Mouse (Mus musculus): ENCODE data around the gene Gm9376. TPM values are rescaled to one million over a fixed set of nuclear protein-coding genes. Genes with fewer than 3 reads are reported as not detected.

The Gm9376 gene
- polyA plus RNA-seq, 1 experiment, result not detected

DNA sequence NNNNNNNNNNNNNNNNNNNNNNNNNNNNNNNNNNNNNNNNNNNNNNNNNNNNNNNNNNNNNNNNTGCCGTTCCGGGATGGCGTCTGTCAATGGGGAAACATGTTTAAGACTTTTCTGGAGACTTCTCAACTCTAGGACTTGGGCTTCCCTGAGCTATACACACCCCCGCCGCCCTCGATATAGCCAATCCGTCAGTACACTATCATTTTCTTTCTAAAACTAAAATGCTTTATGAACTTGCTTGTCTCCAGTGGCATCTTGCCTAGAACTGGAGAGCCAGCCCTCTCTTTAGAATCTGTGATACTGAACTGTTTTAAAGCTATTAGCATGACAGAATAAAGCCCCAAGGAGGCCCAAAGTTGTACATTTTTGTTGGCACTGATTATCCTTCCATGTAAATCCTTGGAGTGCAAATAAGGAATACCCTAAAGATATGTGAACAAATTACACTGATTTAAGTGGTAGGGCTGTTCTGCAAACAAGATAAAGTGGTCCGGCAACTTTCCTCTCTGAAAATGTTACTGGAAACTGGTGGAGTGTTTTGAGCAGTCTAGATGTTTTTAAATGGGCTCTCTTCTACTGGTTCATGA is 34.3 kb upstream of the Gm9376 start:
- H3K36me3 ChIP-seq (ENCODE audit: control insufficient read depth, insufficient read depth, low read length, poor library complexity, severe bottlenecking), result no peaks in the 10 kb centered on the region
- no peak overlapping the region for H3K4me3 ChIP-seq (ENCODE audit: low read depth, low read length)
- H3K27ac ChIP-seq (ENCODE audit: insufficient read depth, low read length), result no peak overlapping the region
- no peaks in the 10 kb centered on the region for H3K4me1 ChIP-seq (ENCODE audit: control insufficient read depth, insufficient read depth, low read length)
- H3K27me3 ChIP-seq (ENCODE audit: control insufficient read depth, insufficient read depth, low read length, poor library complexity, severe bottlenecking), result peaks cover 27% of the 10 kb centered on the region
- TF ChIP-seq POLR2A (IDR thresholded peaks at IDR 0.05; ENCODE audit: insufficient read depth, low read length), result no peak
- TF ChIP-seq EP300 (IDR thresholded peaks at IDR 0.05; ENCODE audit: insufficient read depth, low read depth, low read length), result no peak
- no peak for TF ChIP-seq CTCF (IDR thresholded peaks at IDR 0.05; ENCODE audit: low read depth, low read length)
- H3K9me3 ChIP-seq (replicated peaks; ENCODE audit: control insufficient read depth, insufficient read depth, low read length, poor library complexity, severe bottlenecking), result no peaks in the 10 kb centered on the region
- H3K9ac ChIP-seq (ENCODE audit: low read depth, poor library complexity, severe bottlenecking), result no peak overlapping the region

- no peak overlapping the region for H3K27ac ChIP-seq (ENCODE audit: insufficient read depth, low read length)
- H3K4me3 ChIP-seq (ENCODE audit: low read depth, low read length), result peak overlapping the region; percentile 44
- H3K9ac ChIP-seq (ENCODE audit: low read depth, poor library complexity, severe bottlenecking), result no peak overlapping the region
- TF ChIP-seq EP300 (IDR thresholded peaks at IDR 0.05; ENCODE audit: insufficient read depth, low read depth, low read length), result no peak
- no peak for TF ChIP-seq POLR2A (IDR thresholded peaks at IDR 0.05; ENCODE audit: insufficient read depth, low read length)
- no peak for TF ChIP-seq CTCF (IDR thresholded peaks at IDR 0.05; ENCODE audit: low read depth, low read length)
- no peaks in the 10 kb centered on the region for H3K9me3 ChIP-seq (replicated peaks; ENCODE audit: control insufficient read depth, insufficient read depth, low read length, poor library complexity, severe bottlenecking)
- H3K36me3 ChIP-seq (ENCODE audit: control insufficient read depth, insufficient read depth, low read length, poor library complexity, severe bottlenecking), result no peaks in the 10 kb centered on the region
- peaks cover 28% of the 10 kb centered on the region for H3K27me3 ChIP-seq (ENCODE audit: control insufficient read depth, insufficient read depth, low read length, poor library complexity, severe bottlenecking)
- no peaks in the 10 kb centered on the region for H3K4me1 ChIP-seq (ENCODE audit: control insufficient read depth, insufficient read depth, low read length)
These were observed 32.8 kb upstream of the Gm9376 start for GRCm38 (mm10) chr14:118233786-118234540.

DNA sequence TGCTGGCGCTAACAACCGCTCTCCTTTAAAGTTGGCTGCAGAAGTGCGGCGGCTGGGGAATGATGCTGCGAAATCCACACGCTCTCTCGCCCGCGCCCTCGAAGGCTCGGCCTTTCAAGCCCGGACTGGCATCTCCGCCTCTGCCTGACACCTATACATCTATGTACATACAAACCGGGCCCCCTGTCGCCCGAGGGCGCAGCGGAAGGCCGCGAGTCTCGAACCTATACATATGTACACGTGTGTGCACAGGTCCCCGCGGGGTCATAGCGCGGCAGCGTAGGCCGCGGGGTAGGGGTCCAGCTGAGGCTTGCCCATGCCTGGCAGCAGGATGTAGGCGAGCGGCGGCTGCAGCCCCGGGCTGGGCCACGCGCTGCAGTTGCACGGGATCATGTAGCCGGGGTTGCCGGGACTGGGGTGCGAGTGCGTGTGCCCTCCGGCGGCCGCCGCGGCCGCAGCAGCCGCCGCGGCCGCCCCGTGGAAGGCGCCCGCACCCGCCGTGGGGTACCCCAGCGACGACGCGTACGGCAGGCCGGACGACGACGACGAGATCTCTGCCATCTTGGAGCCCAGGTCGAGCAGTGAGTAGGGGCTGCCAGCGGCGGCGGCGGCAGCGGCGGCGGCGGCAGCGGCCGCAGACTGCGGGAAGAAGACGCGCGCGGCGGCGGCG is 32.1 kb upstream of the Gm9376 start:
- Histone ChIP-seq H3K4me1 (ENCODE audit: control insufficient read depth, insufficient read depth, low read length) (no peaks in the 10 kb centered on the region), H3K9me3 (replicated peaks; ENCODE audit: control insufficient read depth, insufficient read depth, low read length, poor library complexity, severe bottlenecking) (no peaks in the 10 kb centered on the region), H3K27me3 (ENCODE audit: control insufficient read depth, insufficient read depth, low read length, poor library complexity, severe bottlenecking) (peaks cover 28% of the 10 kb centered on the region), H3K9ac (ENCODE audit: low read depth, poor library complexity, severe bottlenecking) (peak overlapping the region; percentile 63), H3K4me3 (ENCODE audit: low read depth, low read length) (peak overlapping the region; percentile 44), H3K36me3 (ENCODE audit: control insufficient read depth, insufficient read depth, low read length, poor library complexity, severe bottlenecking) (no peaks in the 10 kb centered on the region), H3K27ac (ENCODE audit: insufficient read depth, low read length) (no peak overlapping the region)
- no peak for TF ChIP-seq EP300 (IDR thresholded peaks at IDR 0.05; ENCODE audit: insufficient read depth, low read depth, low read length)
- TF ChIP-seq POLR2A (IDR thresholded peaks at IDR 0.05; ENCODE audit: insufficient read depth, low read length), result no peak
- TF ChIP-seq CTCF (IDR thresholded peaks at IDR 0.05; ENCODE audit: low read depth, low read length), result no peak

GRCm38 (mm10) chr14:118235361-118235972 is 31.3 kb upstream of the Gm9376 start:
- TF ChIP-seq CTCF (IDR thresholded peaks at IDR 0.05; ENCODE audit: low read depth, low read length), result no peak
- no peak for TF ChIP-seq POLR2A (IDR thresholded peaks at IDR 0.05; ENCODE audit: insufficient read depth, low read length)
- no peak for TF ChIP-seq EP300 (IDR thresholded peaks at IDR 0.05; ENCODE audit: insufficient read depth, low read depth, low read length)
- Histone ChIP-seq H3K27ac (ENCODE audit: insufficient read depth, low read length) (no peak overlapping the region), H3K36me3 (ENCODE audit: control insufficient read depth, insufficient read depth, low read length, poor library complexity, severe bottlenecking) (no peaks in the 10 kb centered on the region), H3K4me3 (ENCODE audit: low read depth, low read length) (peak overlapping the region; percentile 72), H3K9me3 (replicated peaks; ENCODE audit: control insufficient read depth, insufficient read depth, low read length, poor library complexity, severe bottlenecking) (no peaks in the 10 kb centered on the region), H3K27me3 (ENCODE audit: control insufficient read depth, insufficient read depth, low read length, poor library complexity, severe bottlenecking) (peaks cover 26% of the 10 kb centered on the region), H3K4me1 (ENCODE audit: control insufficient read depth, insufficient read depth, low read length) (no peaks in the 10 kb centered on the region), H3K9ac (ENCODE audit: low read depth, poor library complexity, severe bottlenecking) (peak overlapping the region; percentile 63)

DNA sequence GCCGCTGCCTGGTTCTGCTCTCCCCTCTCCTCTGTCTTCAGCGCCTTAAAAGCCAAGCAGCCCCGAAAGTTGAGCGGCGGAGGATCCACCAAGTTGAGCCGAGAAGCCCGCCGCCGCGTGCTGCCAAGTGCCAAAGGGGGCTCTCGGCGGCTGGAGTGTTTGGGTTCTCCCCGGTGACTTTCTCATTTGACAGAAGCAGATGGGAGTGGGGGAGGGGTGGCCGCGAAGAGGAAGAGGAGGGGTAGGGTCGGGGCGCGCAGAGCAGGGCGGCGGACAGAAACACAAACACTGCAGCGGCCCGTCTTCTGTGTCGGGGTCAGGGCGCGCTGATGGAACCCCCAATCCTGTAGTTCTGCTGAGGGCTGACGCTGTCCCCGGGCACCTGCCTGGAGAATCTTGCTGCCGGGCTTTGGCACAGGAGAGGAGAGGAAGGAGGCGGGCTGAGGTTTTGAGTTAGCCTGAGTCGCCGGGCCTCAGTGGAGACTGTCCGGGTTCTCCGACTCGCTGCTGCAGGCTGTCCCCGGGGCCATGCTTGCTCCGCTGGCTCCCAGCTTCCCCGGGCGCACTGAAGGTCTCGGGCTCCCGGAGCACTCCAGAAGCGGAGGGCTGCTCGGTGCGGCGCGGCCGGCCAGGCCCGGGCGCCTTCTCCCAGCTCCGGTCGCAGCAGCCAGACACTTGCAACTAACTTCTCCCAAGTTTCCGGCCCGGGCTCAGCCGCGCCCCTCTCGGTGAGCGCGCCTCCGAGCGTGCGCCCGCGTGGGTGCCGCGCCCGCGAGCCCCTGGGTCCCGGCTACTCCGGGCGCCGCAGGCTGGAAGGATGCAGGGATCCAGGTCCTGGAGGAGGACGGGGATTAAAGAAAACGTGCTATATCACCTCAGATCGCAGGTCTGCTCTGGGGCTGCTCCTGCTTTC is 30.5 kb upstream of the Gm9376 start:
- TF ChIP-seq POLR2A (IDR thresholded peaks at IDR 0.05; ENCODE audit: insufficient read depth, low read length) (no peak), CTCF (IDR thresholded peaks at IDR 0.05; ENCODE audit: low read depth, low read length) (no peak), EP300 (IDR thresholded peaks at IDR 0.05; ENCODE audit: insufficient read depth, low read depth, low read length) (no peak)
- peaks cover 25% of the 10 kb centered on the region for H3K27me3 ChIP-seq (ENCODE audit: control insufficient read depth, insufficient read depth, low read length, poor library complexity, severe bottlenecking)
- peak overlapping the region; percentile 63 for H3K9ac ChIP-seq (ENCODE audit: low read depth, poor library complexity, severe bottlenecking)
- no peaks in the 10 kb centered on the region for H3K36me3 ChIP-seq (ENCODE audit: control insufficient read depth, insufficient read depth, low read length, poor library complexity, severe bottlenecking)
- H3K9me3 ChIP-seq (replicated peaks; ENCODE audit: control insufficient read depth, insufficient read depth, low read length, poor library complexity, severe bottlenecking), result no peaks in the 10 kb centered on the region
- H3K4me1 ChIP-seq (ENCODE audit: control insufficient read depth, insufficient read depth, low read length), result no peaks in the 10 kb centered on the region
- H3K4me3 ChIP-seq (ENCODE audit: low read depth, low read length), result peak overlapping the region; percentile 72
- no peak overlapping the region for H3K27ac ChIP-seq (ENCODE audit: insufficient read depth, low read length)
